Mouse (Mus musculus) Patski (cell line): ENCODE data around the gene Azin2. TPM values are rescaled to one million over a fixed set of nuclear protein-coding genes. Genes with fewer than 3 reads are reported as not detected.

Experiments used
- ATAC-seq: fragments of 100-300 bp; one replicate; pipeline ENCODE4 v1.8.0; 2021
- CTCF ChIA-PET: fragments of 350-600 bp; sonication (Branson Sonifier 250); formaldehyde crosslinking; loops from one replicate; lab custom pipeline; 2022; ENCODE audit warnings: inconsistent platforms; lab: Charles Lee
- POLR2A ChIA-PET: fragments of 350-600 bp; sonication (Branson Sonifier 250); formaldehyde crosslinking; loops from one replicate; lab custom pipeline; 2022; ENCODE audit warnings: antibody characterized with exemption, inconsistent platforms; lab: Charles Lee
- DNase-seq: peaks from one replicate; pipeline ENCODE4 v3.0.0-alpha.2; 2011; ENCODE audit warnings: low read depth, low spot score
- H3K27me3 ChIP-seq: fragments of 371-371 bp; one replicate; pipeline ENCODE4 v1.5.1; 2021
- CTCF ChIP-seq: fragments of 100-300 bp; IDR thresholded peaks from one replicate; pipeline ENCODE4 v1.5.1; 2021
- in situ Hi-C: fragments of 300-500 bp; cut with MboI; formaldehyde crosslinking; loops from 3 replicates; pipeline ENCODE4 v1.11.1; 2018; ENCODE audit warnings: low pct_unique_long_range_greater_than_20kb, mixed read lengths
- polyA plus RNA-seq: library from polyadenylated mRNA; unstranded; gene quantifications from one replicate; pipeline ENCODE4 v1.2.3, GENCODE M21; 2021

Gene Azin2
- polyA plus RNA-seq, 1 experiment from 2014 or later, result 18.0 TPM

- TF ChIP-seq CTCF, result no peak
Measured at GRCm38 (mm10) chr4:128993675-128994074, 31.4 kb upstream of the Azin2 start.

GRCm38 (mm10) chr4:128993025-128993662, 30.9 kb upstream of the Azin2 start:
- ATAC-seq (peak; percentile 96), DNase-seq (peak; percentile 98)
- in situ Hi-C loops, result no loop called here
- no peak for TF ChIP-seq CTCF
- POLR2A ChIA-PET, result interaction anchor here (1.5 kb wide), 1 partner anchor 65 kb away, joined by 4 read pairs; the partner anchor contains the start of gene Rnf19b
- no peaks in the 10 kb centered on the region for H3K27me3 ChIP-seq
- CTCF ChIA-PET, result interaction anchor here (0.9 kb wide), 1 partner anchor 91 kb away, joined by 3 read pairs; no protein-coding TSS in a partner anchor

More at GRCm38 (mm10) chr4:128993675-128994074, 31.4 kb upstream of the Azin2 start:
- CTCF ChIA-PET, result interaction anchor here (0.9 to 1.1 kb wide), 2 partner anchors 84 to 90 kb away, joined by 3 read pairs; no protein-coding TSS in a partner anchor
- no peaks in the 10 kb centered on the region for H3K27me3 ChIP-seq
- POLR2A ChIA-PET, result no interaction called here
- ATAC-seq, result peak; percentile 3
- no peak for DNase-seq
- in situ Hi-C loops, result no loop called here

- POLR2A ChIA-PET, result interaction anchor here (1.5 kb wide), 1 partner anchor 66 kb away, joined by 4 read pairs; the partner anchor contains the start of gene Rnf19b
- CTCF ChIA-PET, result interaction anchor here (0.8 to 1.3 kb wide), 3 partner anchors 9 to 16 kb away, joined by 3 to 6 read pairs (median 3); no protein-coding TSS in a partner anchor
- no peaks in the 10 kb centered on the region for H3K27me3 ChIP-seq
- DNase-seq (no peak), ATAC-seq (no peak)
- TF ChIP-seq CTCF, result no peak
- in situ Hi-C loops, result no loop called here
Measured at GRCm38 (mm10) chr4:128992176-128992575, 29.9 kb upstream of the Azin2 start.

GRCm38 (mm10) chr4:128991500-128992008, 29.3 kb upstream of the Azin2 start, which contains the start of gene Ak2:
Gene Ak2 (plus strand): TSS chr4:128991958.
- in situ Hi-C loops, result no loop called here
- POLR2A ChIA-PET, result interaction anchor here (1.5 kb wide), 1 partner anchor 67 kb away, joined by 4 read pairs; the partner anchor contains the start of gene Rnf19b
- DNase-seq (no peak), ATAC-seq (no peak)
- no peak for TF ChIP-seq CTCF
- no peaks in the 10 kb centered on the region for H3K27me3 ChIP-seq
- CTCF ChIA-PET, result interaction anchor here (0.8 to 1.3 kb wide), 3 partner anchors 9 to 15 kb away, joined by 3 to 6 read pairs (median 3); no protein-coding TSS in a partner anchor

GRCm38 (mm10) chr4:128989678-128990077, 27.4 kb upstream of the Azin2 start:
- ChIA-PET POLR2A (no interaction called here), CTCF (no interaction called here)
- no peaks in the 10 kb centered on the region for H3K27me3 ChIP-seq
- TF ChIP-seq CTCF, result no peak
- in situ Hi-C loops, result no loop called here
- ATAC-seq, result no peak
- DNase-seq, result no peak

GRCm38 (mm10) chr4:128988911-128989310, 26.7 kb upstream of the Azin2 start:
- DNase-seq, result no peak
- in situ Hi-C loops, result no loop called here
- ATAC-seq, result no peak
- ChIA-PET CTCF (interaction anchor here (1.4 kb wide), 1 partner anchor 12 kb away, joined by 3 read pairs; no protein-coding TSS in a partner anchor), POLR2A (no interaction called here)
- no peaks in the 10 kb centered on the region for H3K27me3 ChIP-seq
- no peak for TF ChIP-seq CTCF

GRCm38 (mm10) chr4:128984600-128984999, 22.4 kb upstream of the Azin2 start:
- POLR2A ChIA-PET, result no interaction called here
- DNase-seq, result no peak
- no peaks in the 10 kb centered on the region for H3K27me3 ChIP-seq
- in situ Hi-C loops, result no loop called here
- CTCF ChIA-PET, result interaction anchor here (1.1 kb wide), 1 partner anchor 98 kb away, joined by 3 read pairs; no protein-coding TSS in a partner anchor
- no peak for TF ChIP-seq CTCF
- ATAC-seq, result no peak

GRCm38 (mm10) chr4:128983656-128984055, 21.4 kb upstream of the Azin2 start:
- DNase-seq, result no peak

GRCm38 (mm10) chr4:128983151-128983550, 20.9 kb upstream of the Azin2 start:
- in situ Hi-C loops, result no loop called here
- ChIA-PET POLR2A (interaction anchor here (0.6 to 0.7 kb wide), 2 partner anchors 273 to 287 kb away, joined by 3 to 5 read pairs; no protein-coding TSS in a partner anchor), CTCF (interaction anchor here (2.1 to 2.3 kb wide), 2 partner anchors 9 to 12 kb away, joined by 6 to 9 read pairs; partner anchors contain the start of gene Ak2)
- H3K27me3 ChIP-seq, result no peaks in the 10 kb centered on the region
- no peak for ATAC-seq
- no peak for TF ChIP-seq CTCF
- no peak for DNase-seq

More at GRCm38 (mm10) chr4:128983656-128984055, 21.4 kb upstream of the Azin2 start:
- CTCF ChIA-PET, result interaction anchor here (1.1 to 2.3 kb wide), 3 partner anchors 8 to 99 kb away, joined by 3 to 9 read pairs (median 6); partner anchors contain the start of gene Ak2
- in situ Hi-C loops, result no loop called here
- POLR2A ChIA-PET, result interaction anchor here (0.7 kb wide), 1 partner anchor 286 kb away, joined by 5 read pairs; no protein-coding TSS in a partner anchor
- no peaks in the 10 kb centered on the region for H3K27me3 ChIP-seq
- ATAC-seq, result no peak
- no peak for TF ChIP-seq CTCF

GRCm38 (mm10) chr4:128981833-128982180, 19.6 kb upstream of the Azin2 start:
- ATAC-seq (no peak), DNase-seq (no peak)
- no peaks in the 10 kb centered on the region for H3K27me3 ChIP-seq
- in situ Hi-C loops, result no loop called here
- no peak for TF ChIP-seq CTCF
- CTCF ChIA-PET, result interaction anchor here (2.1 to 2.3 kb wide), 2 partner anchors 10 kb away, joined by 6 to 9 read pairs; partner anchors contain the start of gene Ak2
- POLR2A ChIA-PET, result no interaction called here
